Mouse (Mus musculus): ENCODE measurements at regions not wholly inside any gene's neighbourhood (a gene's known extent, or its start where the extent isn't known, plus 50 kb on each side); places are given as distances from the start of the nearest gene placed in this dataset.
A peak's percentile ranks its signal among the peaks of the same experiment; 100 is the strongest.

GRCm38 (mm10) chr3:35294771-35295170 lies 459.1 kb upstream of the Atp11b start:
- 78% methylated on average over 1 of the region's 1 CpGs for WGBS
- H3K36me3 ChIP-seq: no peaks in the 10 kb centered on the region
- no peak overlapping the region for H3K9ac ChIP-seq
- no peaks in the 10 kb centered on the region for H3K27me3 ChIP-seq
- H3K4me1 ChIP-seq (replicated peaks): no peaks in the 10 kb centered on the region
- H3K9me3 ChIP-seq: no peaks in the 10 kb centered on the region
- no peak for ATAC-seq (ENCODE audit: low read depth)
- H3K4me2 ChIP-seq: no peak overlapping the region
- H3K4me3 ChIP-seq: no peak overlapping the region
- H3K27ac ChIP-seq (replicated peaks): no peak overlapping the region

DNA sequence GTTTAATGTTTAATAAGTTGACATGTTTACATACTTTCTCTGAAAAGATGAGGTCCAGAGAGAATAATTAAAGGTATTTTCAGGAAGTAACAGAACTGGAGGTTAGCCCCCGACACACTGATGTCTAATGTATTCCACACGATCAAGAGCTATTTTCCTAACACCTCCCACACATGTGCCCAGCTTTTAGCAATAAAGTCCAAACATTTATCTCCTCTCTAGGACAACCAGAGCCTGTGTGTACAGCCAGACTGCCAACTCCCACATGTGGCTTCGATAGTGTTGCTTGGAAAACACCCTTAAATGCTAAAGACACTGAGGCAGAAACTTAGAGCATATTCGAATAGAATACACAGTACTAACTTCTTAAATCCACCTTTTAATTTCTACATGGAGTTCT lies 458.2 kb upstream of the Atp11b start:
- Histone ChIP-seq H3K4me2 (no peak overlapping the region), H3K27me3 (no peaks in the 10 kb centered on the region), H3K4me3 (no peak overlapping the region), H3K27ac (replicated peaks) (no peak overlapping the region), H3K4me1 (replicated peaks) (no peaks in the 10 kb centered on the region), H3K36me3 (no peaks in the 10 kb centered on the region), H3K9me3 (no peaks in the 10 kb centered on the region), H3K9ac (no peak overlapping the region)
- no peak for ATAC-seq (ENCODE audit: low read depth)
- WGBS: 86% methylated on average over 4 of the region's 4 CpGs

- Histone ChIP-seq H3K27me3 (no peaks in the 10 kb centered on the region), H3K4me3 (no peak overlapping the region), H3K4me2 (no peak overlapping the region), H3K36me3 (no peaks in the 10 kb centered on the region), H3K9me3 (no peaks in the 10 kb centered on the region), H3K9ac (no peak overlapping the region), H3K4me1 (replicated peaks) (no peaks in the 10 kb centered on the region), H3K27ac (replicated peaks) (no peak overlapping the region)
- no peak for ATAC-seq (ENCODE audit: low read depth)
Observed at GRCm38 (mm10) chr3:35299036-35299435, 454.9 kb upstream of the Atp11b start.

DNA sequence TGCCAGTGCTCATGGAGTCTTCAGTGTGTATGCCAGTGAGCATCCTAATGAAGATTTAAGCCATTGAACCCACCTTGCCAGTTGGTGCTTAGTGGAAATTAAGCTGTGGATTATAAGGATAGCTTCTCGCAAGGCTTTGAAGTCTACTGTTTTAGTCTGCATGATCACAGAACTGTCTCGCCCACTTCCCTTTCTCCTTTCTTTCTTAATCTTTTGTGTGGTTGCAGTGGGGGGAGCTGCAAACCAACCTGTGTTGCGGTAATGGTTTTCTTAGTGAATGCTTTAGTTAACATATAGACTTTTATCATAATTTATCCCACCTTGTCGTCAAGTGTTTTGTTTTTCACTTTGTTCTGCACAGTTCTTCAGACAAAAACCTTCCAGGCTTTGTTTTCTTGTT lies 447.9 kb upstream of the Atp11b start:
- Histone ChIP-seq H3K9me3 (0 out of 2 replicates have a peak, but pooled peaks cover 4% of the 10 kb centered on the region), H3K4me1 (replicated peaks) (no peaks in the 10 kb centered on the region), H3K27me3 (no peaks in the 10 kb centered on the region), H3K4me3 (no peak overlapping the region), H3K4me2 (no peak overlapping the region), H3K36me3 (no peaks in the 10 kb centered on the region), H3K27ac (replicated peaks) (no peak overlapping the region), H3K9ac (no peak overlapping the region)
- WGBS: 88% methylated on average over 4 of the region's 4 CpGs
- ATAC-seq (ENCODE audit: low read depth): no peak

DNA sequence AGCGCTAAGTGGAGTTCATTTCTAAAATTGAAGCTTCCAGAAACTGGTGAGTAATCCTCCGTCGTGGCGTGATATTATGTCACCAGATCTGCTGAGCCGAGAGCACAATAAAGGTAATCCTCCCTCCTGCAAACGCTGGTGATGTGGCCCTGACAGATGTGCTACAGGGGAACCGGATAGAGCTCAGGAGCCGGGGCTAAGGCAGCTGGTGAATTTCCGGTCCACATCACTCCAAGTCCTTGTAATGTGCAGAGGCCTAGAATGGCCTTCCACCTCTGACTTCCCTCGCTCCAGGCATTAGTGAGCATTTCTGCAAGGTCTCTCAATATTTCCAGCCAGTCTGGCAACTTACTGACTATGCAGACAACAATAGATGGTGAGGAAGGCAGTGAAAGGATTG lies 439.7 kb upstream of the Atp11b start:
- no peak for ATAC-seq (ENCODE audit: low read depth)
- Histone ChIP-seq H3K4me2 (no peak overlapping the region), H3K27ac (replicated peaks) (no peak overlapping the region), H3K9me3 (no peaks in the 10 kb centered on the region), H3K4me3 (no peak overlapping the region), H3K4me1 (replicated peaks) (no peaks in the 10 kb centered on the region), H3K36me3 (no peaks in the 10 kb centered on the region), H3K27me3 (no peaks in the 10 kb centered on the region; the same call in 1 of the 2 replicates), H3K9ac (no peak overlapping the region)
- WGBS: 84% methylated on average over 10 of the region's 10 CpGs

DNA sequence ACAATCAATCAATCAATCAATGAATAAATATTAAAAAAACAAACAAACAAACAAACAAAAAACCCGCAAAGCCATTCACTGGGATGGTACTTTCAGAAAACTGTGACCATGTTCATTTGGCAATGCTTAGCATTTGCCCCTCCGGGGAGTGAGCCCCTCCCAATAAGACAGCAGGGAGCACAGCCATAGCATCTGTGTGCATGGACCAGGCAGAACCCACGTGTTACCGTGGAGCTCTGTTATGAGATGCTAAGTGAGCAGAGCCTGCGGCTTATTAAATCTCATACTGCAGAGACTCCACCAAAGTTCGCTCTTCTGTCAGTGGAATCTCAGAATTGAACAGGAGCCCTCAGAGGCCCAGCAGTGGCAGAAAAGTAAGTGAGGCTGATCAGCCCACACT lies 438.7 kb upstream of the Atp11b start:
- H3K27me3 ChIP-seq: no peaks in the 10 kb centered on the region; the same call in 1 of the 2 replicates
- H3K9me3 ChIP-seq: no peaks in the 10 kb centered on the region
- H3K27ac ChIP-seq (replicated peaks): no peak overlapping the region
- H3K36me3 ChIP-seq: no peaks in the 10 kb centered on the region
- H3K4me1 ChIP-seq (replicated peaks): peaks cover 2% of the 10 kb centered on the region; the same call in 1 of the 2 replicates
- no peak overlapping the region for H3K4me3 ChIP-seq
- ATAC-seq (ENCODE audit: low read depth): no peak
- 79% methylated on average over 6 of the region's 6 CpGs for WGBS
- H3K9ac ChIP-seq: no peak overlapping the region
- no peak overlapping the region for H3K4me2 ChIP-seq

DNA sequence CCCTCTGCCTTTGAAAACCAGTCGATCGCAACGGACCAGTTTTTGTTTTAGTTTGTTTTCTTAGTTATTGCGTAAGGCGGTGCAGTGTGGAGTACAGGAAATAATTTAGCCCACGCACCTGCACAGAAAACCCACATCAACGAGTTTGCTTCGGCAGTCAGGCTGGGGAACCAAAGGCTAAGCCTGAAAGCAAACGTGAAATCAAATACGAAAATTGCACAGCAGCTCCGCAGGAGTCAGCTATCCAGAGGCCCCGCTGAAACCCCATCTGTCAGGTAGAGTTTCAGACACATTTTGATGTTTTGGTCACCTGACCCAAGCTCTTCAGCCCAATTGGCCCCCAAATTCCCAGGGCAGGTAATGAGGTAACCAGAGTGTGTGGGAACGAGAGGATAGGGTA lies 435.6 kb upstream of the Atp11b start:
- Histone ChIP-seq H3K27me3 (peaks cover 3% of the 10 kb centered on the region; the same call in 1 of the 2 replicates), H3K4me1 (replicated peaks) (peaks cover 22% of the 10 kb centered on the region), H3K36me3 (no peaks in the 10 kb centered on the region), H3K4me3 (no peak overlapping the region), H3K9ac (no peak overlapping the region), H3K4me2 (no peak overlapping the region), H3K27ac (replicated peaks) (no peak overlapping the region), H3K9me3 (no peaks in the 10 kb centered on the region)
- no peak for ATAC-seq (ENCODE audit: low read depth)
- 81% methylated on average over 13 of the region's 13 CpGs for WGBS

GRCm38 (mm10) chr3:35320844-35321393 lies 433.0 kb upstream of the Atp11b start:
- Histone ChIP-seq H3K9me3 (no peaks in the 10 kb centered on the region), H3K27ac (replicated peaks) (no peak overlapping the region), H3K4me1 (replicated peaks) (peaks cover 31% of the 10 kb centered on the region), H3K27me3 (0 out of 2 replicates have a peak, but pooled peaks cover 3% of the 10 kb centered on the region), H3K9ac (no peak overlapping the region), H3K4me3 (no peak overlapping the region), H3K4me2 (no peak overlapping the region), H3K36me3 (no peaks in the 10 kb centered on the region)
- 60% methylated on average over 7 of the region's 7 CpGs for WGBS
- no peak for ATAC-seq (ENCODE audit: low read depth)

DNA sequence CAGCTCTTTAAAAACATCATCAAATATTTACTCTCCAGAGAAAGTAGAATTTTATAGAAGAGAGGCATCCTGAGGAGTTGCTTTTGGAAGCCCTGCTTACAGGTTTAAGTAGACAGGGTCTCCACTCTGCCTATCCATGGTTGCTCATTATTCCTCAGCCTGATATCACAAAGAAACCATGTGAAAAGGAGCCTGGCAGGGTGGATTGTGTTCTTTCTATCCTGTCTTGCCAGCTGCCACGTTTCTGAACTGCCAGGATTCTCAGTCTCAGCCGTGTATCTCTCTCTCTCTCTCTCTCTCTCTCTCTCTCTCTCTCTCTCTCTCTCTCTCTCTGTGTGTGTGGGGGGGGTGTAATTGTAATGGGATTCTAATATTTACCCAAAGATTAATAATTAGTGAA lies 431.9 kb upstream of the Atp11b start:
- H3K4me3 ChIP-seq: no peak overlapping the region
- ATAC-seq (ENCODE audit: low read depth): no peak
- H3K9ac ChIP-seq: no peak overlapping the region
- no peak overlapping the region for H3K4me2 ChIP-seq
- H3K27me3 ChIP-seq: 0 out of 2 replicates have a peak, but pooled peaks cover 3% of the 10 kb centered on the region
- 19% methylated on average over 2 of the region's 2 CpGs for WGBS
- peaks cover 31% of the 10 kb centered on the region for H3K4me1 ChIP-seq (replicated peaks)
- no peaks in the 10 kb centered on the region for H3K9me3 ChIP-seq
- H3K36me3 ChIP-seq: no peaks in the 10 kb centered on the region
- no peak overlapping the region for H3K27ac ChIP-seq (replicated peaks)

DNA sequence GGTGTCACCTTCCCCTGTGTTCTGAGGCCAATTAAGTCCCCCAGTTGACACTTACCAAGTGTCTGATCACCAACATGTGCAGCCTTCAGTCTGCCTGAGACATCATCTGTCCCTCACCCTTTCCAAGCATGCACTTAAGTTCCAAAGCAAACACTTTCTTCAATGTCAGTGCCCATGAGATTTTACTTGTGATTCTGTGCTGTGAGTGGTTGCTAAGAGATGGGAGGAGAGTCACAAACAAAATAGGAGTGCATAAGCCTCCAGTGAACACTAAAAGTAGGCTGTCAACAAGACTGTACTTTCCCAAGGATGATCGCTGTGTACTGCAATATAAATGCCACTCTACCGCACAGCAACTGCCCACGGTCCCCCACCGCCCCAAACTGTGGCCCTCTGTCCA lies 431.0 kb upstream of the Atp11b start:
- Histone ChIP-seq H3K36me3 (no peaks in the 10 kb centered on the region), H3K4me3 (no peak overlapping the region), H3K27me3 (0 out of 2 replicates have a peak, but pooled peaks cover 3% of the 10 kb centered on the region), H3K27ac (replicated peaks) (no peak overlapping the region), H3K9me3 (no peaks in the 10 kb centered on the region), H3K4me1 (replicated peaks) (peaks cover 31% of the 10 kb centered on the region), H3K4me2 (no peak overlapping the region), H3K9ac (no peak overlapping the region)
- no peak for ATAC-seq (ENCODE audit: low read depth)
- WGBS: 81% methylated on average over 4 of the region's 4 CpGs

- 0 out of 2 replicates have a peak overlapping the region, but pooled peaks have one; percentile 20 for H3K4me2 ChIP-seq
- no peaks in the 10 kb centered on the region for H3K9me3 ChIP-seq
- no peak overlapping the region for H3K4me3 ChIP-seq
- H3K27me3 ChIP-seq: 0 out of 2 replicates have a peak, but pooled peaks cover 3% of the 10 kb centered on the region
- no peak overlapping the region for H3K9ac ChIP-seq
- 0 out of 2 replicates have a peak overlapping the region, but pooled peaks have one; percentile 34 for H3K27ac ChIP-seq (replicated peaks)
- WGBS: 64% methylated on average over 11 of the region's 11 CpGs
- ATAC-seq (ENCODE audit: low read depth): no peak
- H3K4me1 ChIP-seq (replicated peaks): peaks cover 31% of the 10 kb centered on the region
- no peaks in the 10 kb centered on the region for H3K36me3 ChIP-seq
Observed at GRCm38 (mm10) chr3:35323450-35324077, 430.3 kb upstream of the Atp11b start.

DNA sequence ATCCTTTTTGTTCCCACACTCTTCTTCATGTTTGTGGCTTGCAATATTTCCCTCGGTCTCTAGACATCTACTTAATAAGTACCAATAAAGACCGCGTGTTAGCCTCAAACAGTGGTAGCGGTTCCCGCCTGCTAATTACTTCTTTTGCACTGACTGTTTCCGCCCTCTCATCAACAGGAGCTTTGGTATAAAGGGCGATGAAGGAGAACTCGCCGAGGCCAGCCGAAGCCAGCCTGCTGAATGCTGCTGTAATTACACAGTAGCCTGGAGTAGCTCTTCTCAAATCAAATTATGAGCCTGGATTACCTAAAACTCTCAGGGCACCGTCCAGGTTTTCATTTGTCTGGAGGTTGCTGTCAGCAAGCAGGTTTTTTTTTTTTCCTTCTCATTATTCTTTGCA lies 429.7 kb upstream of the Atp11b start:
- peaks cover 31% of the 10 kb centered on the region for H3K4me1 ChIP-seq (replicated peaks)
- no peak overlapping the region for H3K4me3 ChIP-seq
- H3K9me3 ChIP-seq: no peaks in the 10 kb centered on the region
- 0 out of 2 replicates have a peak, but pooled peaks cover 3% of the 10 kb centered on the region for H3K27me3 ChIP-seq
- no peaks in the 10 kb centered on the region for H3K36me3 ChIP-seq
- 0 out of 2 replicates have a peak overlapping the region, but pooled peaks have one; percentile 20 for H3K4me2 ChIP-seq
- 0 out of 2 replicates have a peak overlapping the region, but pooled peaks have one; percentile 34 for H3K27ac ChIP-seq (replicated peaks)
- peak; percentile 55; the same call in 1 of the 2 replicates for ATAC-seq (ENCODE audit: low read depth)
- 11% methylated on average over 11 of the region's 11 CpGs for WGBS
- H3K9ac ChIP-seq: no peak overlapping the region

All from neural tube, embryonic 13.5 days (tissue).